Mouse (Mus musculus): ENCODE data around the gene Vezt. TPM values are rescaled to one million over a fixed set of nuclear protein-coding genes. Genes with fewer than 3 reads are reported as not detected.

The Vezt gene
- polyA plus RNA-seq, 2 experiments = 23.8 to 27.7 TPM

GRCm38 (mm10) chr10:94037596-94037995 is 2.0 kb upstream of the Vezt start:
- ATAC-seq (ENCODE audit: low FRiP score, low read depth) (no peak), DNase-seq (ENCODE audit: low spot score) (no peak)
- 70% methylated on average over 4 of the region's 4 CpGs for WGBS
- no peaks in the 10 kb centered on the region for H3K36me3 ChIP-seq (ENCODE audit: control insufficient read depth, insufficient read depth, low read length)
- no peak for TF ChIP-seq POLR2A (IDR thresholded peaks at IDR 0.05; ENCODE audit: borderline replicate concordance, extremely low read depth, insufficient read depth, insufficient read length)
- H3K4me1 ChIP-seq (ENCODE audit: control insufficient read depth, insufficient read depth, low read length) = peaks cover 19% of the 10 kb centered on the region
- no peak overlapping the region for H3K9ac ChIP-seq (ENCODE audit: low read depth, low read length, severe bottlenecking)
- no peak overlapping the region for H3K27ac ChIP-seq (replicated peaks; ENCODE audit: low read depth, low read length)
- H3K27me3 ChIP-seq (ENCODE audit: control insufficient read depth, insufficient read depth, low read length) = no peaks in the 10 kb centered on the region
- H3K4me3 ChIP-seq (replicated peaks; ENCODE audit: low read length) = no peak overlapping the region
- H3K4me2 ChIP-seq (replicated peaks; ENCODE audit: low read depth, low read length, severe bottlenecking) = no peak overlapping the region
- H3K9me3 ChIP-seq (ENCODE audit: control insufficient read depth, low read length) = no peaks in the 10 kb centered on the region

- Histone ChIP-seq H3K9me3 (ENCODE audit: control insufficient read depth, low read length) (no peaks in the 10 kb centered on the region), H3K9ac (ENCODE audit: low read depth, low read length, severe bottlenecking) (no peak overlapping the region), H3K36me3 (ENCODE audit: control insufficient read depth, insufficient read depth, low read length) (no peaks in the 10 kb centered on the region), H3K4me2 (replicated peaks; ENCODE audit: low read depth, low read length, severe bottlenecking) (peak overlapping the region; percentile 67), H3K4me1 (ENCODE audit: control insufficient read depth, insufficient read depth, low read length) (peaks cover 19% of the 10 kb centered on the region), H3K27ac (replicated peaks; ENCODE audit: low read depth, low read length) (no peak overlapping the region), H3K4me3 (replicated peaks; ENCODE audit: low read length) (peak overlapping the region; percentile 73), H3K27me3 (ENCODE audit: control insufficient read depth, insufficient read depth, low read length) (no peaks in the 10 kb centered on the region)
- WGBS = 45% methylated on average over 9 of the region's 9 CpGs
- no peak for TF ChIP-seq POLR2A (IDR thresholded peaks at IDR 0.05; ENCODE audit: borderline replicate concordance, extremely low read depth, insufficient read depth, insufficient read length)
- ATAC-seq (ENCODE audit: low FRiP score, low read depth) = no peak
- DNase-seq (ENCODE audit: low spot score) = no peak
Measured at GRCm38 (mm10) chr10:94037196-94037595, 1.6 kb upstream of the Vezt start.

- DNase-seq (ENCODE audit: low spot score) (peak; percentile 26), ATAC-seq (ENCODE audit: low FRiP score, low read depth) (peak; percentile 7; the same call in 1 of the 2 replicates)
- H3K9ac ChIP-seq (ENCODE audit: low read depth, low read length, severe bottlenecking) = peak overlapping the region; percentile 79
- peaks cover 19% of the 10 kb centered on the region for H3K4me1 ChIP-seq (ENCODE audit: control insufficient read depth, insufficient read depth, low read length)
- no peak for TF ChIP-seq POLR2A (IDR thresholded peaks at IDR 0.05; ENCODE audit: borderline replicate concordance, extremely low read depth, insufficient read depth, insufficient read length)
- no peaks in the 10 kb centered on the region for H3K9me3 ChIP-seq (ENCODE audit: control insufficient read depth, low read length)
- peak overlapping the region; percentile 28; the same call in 1 of the 2 replicates for H3K27ac ChIP-seq (replicated peaks; ENCODE audit: low read depth, low read length)
- H3K4me2 ChIP-seq (replicated peaks; ENCODE audit: low read depth, low read length, severe bottlenecking) = peak overlapping the region; percentile 67
- H3K27me3 ChIP-seq (ENCODE audit: control insufficient read depth, insufficient read depth, low read length) = no peaks in the 10 kb centered on the region
- peak overlapping the region; percentile 73 for H3K4me3 ChIP-seq (replicated peaks; ENCODE audit: low read length)
- 0% methylated on average over 28 of the region's 32 CpGs for WGBS
- peaks cover 5% of the 10 kb centered on the region; the same call in 1 of the 2 replicates for H3K36me3 ChIP-seq (ENCODE audit: control insufficient read depth, insufficient read depth, low read length)
Measured at GRCm38 (mm10) chr10:94036375-94036758, 750 bp upstream of the Vezt start.

GRCm38 (mm10) chr10:94034876-94035657 is 550 bp downstream of the Vezt start:
- Histone ChIP-seq H3K9me3 (ENCODE audit: control insufficient read depth, low read length) (no peaks in the 10 kb centered on the region), H3K36me3 (ENCODE audit: control insufficient read depth, insufficient read depth, low read length) (peaks cover 7% of the 10 kb centered on the region), H3K27ac (replicated peaks; ENCODE audit: low read depth, low read length) (0 out of 2 replicates have a peak overlapping the region, but pooled peaks have one; percentile 16), H3K4me2 (replicated peaks; ENCODE audit: low read depth, low read length, severe bottlenecking) (peak overlapping the region; percentile 62), H3K27me3 (ENCODE audit: control insufficient read depth, insufficient read depth, low read length) (no peaks in the 10 kb centered on the region), H3K9ac (ENCODE audit: low read depth, low read length, severe bottlenecking) (peak overlapping the region; percentile 74), H3K4me3 (replicated peaks; ENCODE audit: low read length) (peak overlapping the region; percentile 73), H3K4me1 (ENCODE audit: control insufficient read depth, insufficient read depth, low read length) (peaks cover 19% of the 10 kb centered on the region)
- ATAC-seq (ENCODE audit: low FRiP score, low read depth) (peak; percentile 70), DNase-seq (ENCODE audit: low spot score) (peak; percentile 43)
- TF ChIP-seq POLR2A (IDR thresholded peaks at IDR 0.05; ENCODE audit: borderline replicate concordance, extremely low read depth, insufficient read depth, insufficient read length) = no peak
- WGBS = 2% methylated on average over 26 of the region's 30 CpGs

GRCm38 (mm10) chr10:94031164-94031563 is 4.5 kb downstream of the Vezt start:
- no peak for ATAC-seq (ENCODE audit: low FRiP score, low read depth)
- Histone ChIP-seq H3K4me1 (ENCODE audit: control insufficient read depth, insufficient read depth, low read length) (peaks cover 12% of the 10 kb centered on the region), H3K4me3 (replicated peaks; ENCODE audit: low read length) (no peak overlapping the region), H3K9me3 (ENCODE audit: control insufficient read depth, low read length) (no peaks in the 10 kb centered on the region), H3K9ac (ENCODE audit: low read depth, low read length, severe bottlenecking) (no peak overlapping the region), H3K36me3 (ENCODE audit: control insufficient read depth, insufficient read depth, low read length) (peaks cover 8% of the 10 kb centered on the region), H3K4me2 (replicated peaks; ENCODE audit: low read depth, low read length, severe bottlenecking) (no peak overlapping the region), H3K27ac (replicated peaks; ENCODE audit: low read depth, low read length) (no peak overlapping the region), H3K27me3 (ENCODE audit: control insufficient read depth, insufficient read depth, low read length) (no peaks in the 10 kb centered on the region)
- DNase-seq (ENCODE audit: low spot score) = no peak
- WGBS = 86% methylated on average over 6 of the region's 6 CpGs
- TF ChIP-seq POLR2A (IDR thresholded peaks at IDR 0.05; ENCODE audit: borderline replicate concordance, extremely low read depth, insufficient read depth, insufficient read length) = no peak

Data from limb, embryonic 14.5 days (tissue).